Mouse (Mus musculus): ENCODE results near the gene Wdfy3. TPM values are rescaled to one million over a fixed set of nuclear protein-coding genes. Genes with fewer than 3 reads are reported as not detected.

Gene Wdfy3
- polyA plus RNA-seq, 1 experiment from 2014 or later = 26.3 TPM

GRCm38 (mm10) chr5:101833875-101834274, 235.8 kb downstream of the Wdfy3 start:
- 57% methylated on average over 8 of the region's 8 CpGs for WGBS
- Histone ChIP-seq H3K27me3 (no peaks in the 10 kb centered on the region), H3K36me3 (peaks cover 58% of the 10 kb centered on the region)

GRCm38 (mm10) chr5:101832991-101833390, 236.7 kb downstream of the Wdfy3 start:
- Histone ChIP-seq H3K4me3 (no peak overlapping the region), H3K36me3 (peaks cover 49% of the 10 kb centered on the region), H3K27ac (replicated peaks) (no peak overlapping the region), H3K4me1 (no peaks in the 10 kb centered on the region), H3K9me3 (no peaks in the 10 kb centered on the region), H3K27me3 (no peaks in the 10 kb centered on the region), H3K4me2 (replicated peaks) (no peak overlapping the region), H3K9ac (replicated peaks) (no peak overlapping the region)
- 92% methylated on average over 5 of the region's 5 CpGs for WGBS
- ATAC-seq (replicated peaks) = no peak

More at GRCm38 (mm10) chr5:101833875-101834274, 235.8 kb downstream of the Wdfy3 start:
- H3K27ac ChIP-seq (replicated peaks) = no peak overlapping the region
- H3K4me3 ChIP-seq = no peak overlapping the region
- no peaks in the 10 kb centered on the region for H3K4me1 ChIP-seq
- H3K9ac ChIP-seq (replicated peaks) = no peak overlapping the region
- no peak for ATAC-seq (replicated peaks)
- no peaks in the 10 kb centered on the region for H3K9me3 ChIP-seq
- no peak overlapping the region for H3K4me2 ChIP-seq (replicated peaks)

GRCm38 (mm10) chr5:101832042-101832441, 237.7 kb downstream of the Wdfy3 start:
- Histone ChIP-seq H3K4me1 (no peaks in the 10 kb centered on the region), H3K9me3 (no peaks in the 10 kb centered on the region), H3K9ac (replicated peaks) (no peak overlapping the region), H3K4me3 (no peak overlapping the region), H3K27me3 (no peaks in the 10 kb centered on the region), H3K4me2 (replicated peaks) (no peak overlapping the region), H3K27ac (replicated peaks) (no peak overlapping the region), H3K36me3 (peaks cover 40% of the 10 kb centered on the region)
- 91% methylated on average over 6 of the region's 6 CpGs for WGBS
- no peak for ATAC-seq (replicated peaks)

- H3K36me3 ChIP-seq = peaks cover 24% of the 10 kb centered on the region
- peaks cover 7% of the 10 kb centered on the region for H3K4me1 ChIP-seq
- no peak overlapping the region for H3K4me2 ChIP-seq (replicated peaks)
- no peak overlapping the region for H3K9ac ChIP-seq (replicated peaks)
- 80% methylated on average over 8 of the region's 8 CpGs for WGBS
- no peak for ATAC-seq (replicated peaks)
- no peak overlapping the region for H3K27ac ChIP-seq (replicated peaks)
- H3K9me3 ChIP-seq = no peaks in the 10 kb centered on the region
- no peak overlapping the region for H3K4me3 ChIP-seq
- no peaks in the 10 kb centered on the region for H3K27me3 ChIP-seq
Observed at GRCm38 (mm10) chr5:101830180-101830579, 239.5 kb downstream of the Wdfy3 start.

- Histone ChIP-seq H3K9me3 (no peaks in the 10 kb centered on the region), H3K4me3 (no peak overlapping the region), H3K4me1 (peaks cover 7% of the 10 kb centered on the region), H3K9ac (replicated peaks) (no peak overlapping the region), H3K27me3 (no peaks in the 10 kb centered on the region), H3K27ac (replicated peaks) (no peak overlapping the region), H3K4me2 (replicated peaks) (no peak overlapping the region), H3K36me3 (peaks cover 15% of the 10 kb centered on the region)
- ATAC-seq (replicated peaks) = no peak
- 56% methylated on average over 3 of the region's 3 CpGs for WGBS
Observed at GRCm38 (mm10) chr5:101828932-101829331, 240.8 kb downstream of the Wdfy3 start.

GRCm38 (mm10) chr5:101827477-101827876, 242.2 kb downstream of the Wdfy3 start:
- Histone ChIP-seq H3K27ac (replicated peaks) (no peak overlapping the region), H3K9me3 (no peaks in the 10 kb centered on the region), H3K4me2 (replicated peaks) (no peak overlapping the region), H3K4me3 (no peak overlapping the region), H3K27me3 (no peaks in the 10 kb centered on the region), H3K36me3 (peaks cover 5% of the 10 kb centered on the region; the same call in 1 of the 2 replicates), H3K9ac (replicated peaks) (no peak overlapping the region), H3K4me1 (peaks cover 7% of the 10 kb centered on the region)
- ATAC-seq (replicated peaks) = no peak
- 41% methylated on average over 12 of the region's 12 CpGs for WGBS

- Histone ChIP-seq H3K4me3 (0 out of 2 replicates have a peak overlapping the region, but pooled peaks have one; percentile 5), H3K9ac (replicated peaks) (no peak overlapping the region; the same call in 1 of the 2 replicates), H3K4me1 (peaks cover 7% of the 10 kb centered on the region), H3K9me3 (no peaks in the 10 kb centered on the region), H3K27me3 (no peaks in the 10 kb centered on the region), H3K27ac (replicated peaks) (no peak overlapping the region), H3K4me2 (replicated peaks) (peak overlapping the region; percentile 21), H3K36me3 (no peaks in the 10 kb centered on the region)
- ATAC-seq (replicated peaks) = peak; percentile 41; the same call in 1 of the 2 replicates
- WGBS = 5% methylated on average over 15 of the region's 15 CpGs
Observed at GRCm38 (mm10) chr5:101826531-101826970, 243.2 kb downstream of the Wdfy3 start.

- Histone ChIP-seq H3K27ac (replicated peaks) (no peak overlapping the region), H3K9me3 (no peaks in the 10 kb centered on the region), H3K36me3 (no peaks in the 10 kb centered on the region), H3K4me2 (replicated peaks) (no peak overlapping the region), H3K9ac (replicated peaks) (no peak overlapping the region), H3K4me3 (no peak overlapping the region), H3K27me3 (no peaks in the 10 kb centered on the region), H3K4me1 (peaks cover 7% of the 10 kb centered on the region)
- no peak for ATAC-seq (replicated peaks)
- WGBS = 18% methylated on average over 13 of the region's 13 CpGs
Observed at GRCm38 (mm10) chr5:101825111-101825911, 244.4 kb downstream of the Wdfy3 start.

- Histone ChIP-seq H3K27ac (replicated peaks) (no peak overlapping the region), H3K9ac (replicated peaks) (no peak overlapping the region), H3K4me3 (no peak overlapping the region), H3K36me3 (no peaks in the 10 kb centered on the region), H3K27me3 (no peaks in the 10 kb centered on the region), H3K4me2 (replicated peaks) (no peak overlapping the region), H3K9me3 (no peaks in the 10 kb centered on the region), H3K4me1 (peaks cover 7% of the 10 kb centered on the region)
- ATAC-seq (replicated peaks) = no peak
- WGBS = 60% methylated on average over 6 of the region's 6 CpGs
Observed at GRCm38 (mm10) chr5:101822311-101822670, 247.4 kb downstream of the Wdfy3 start.

- WGBS = 66% methylated on average over 17 of the region's 17 CpGs
- H3K4me3 ChIP-seq = no peak overlapping the region
- no peak overlapping the region for H3K9ac ChIP-seq (replicated peaks)
- H3K27me3 ChIP-seq = no peaks in the 10 kb centered on the region
- ATAC-seq (replicated peaks) = no peak
- H3K36me3 ChIP-seq = no peaks in the 10 kb centered on the region
- no peak overlapping the region for H3K4me2 ChIP-seq (replicated peaks)
- peaks cover 4% of the 10 kb centered on the region for H3K4me1 ChIP-seq
- H3K27ac ChIP-seq (replicated peaks) = no peak overlapping the region
- H3K9me3 ChIP-seq = no peaks in the 10 kb centered on the region
Observed at GRCm38 (mm10) chr5:101821491-101822310, 248.0 kb downstream of the Wdfy3 start.

- Histone ChIP-seq H3K4me3 (no peak overlapping the region), H3K4me1 (no peaks in the 10 kb centered on the region; the same call in 1 of the 2 replicates), H3K36me3 (no peaks in the 10 kb centered on the region), H3K9me3 (no peaks in the 10 kb centered on the region), H3K27me3 (no peaks in the 10 kb centered on the region), H3K9ac (replicated peaks) (no peak overlapping the region), H3K27ac (replicated peaks) (no peak overlapping the region), H3K4me2 (replicated peaks) (no peak overlapping the region)
- 67% methylated on average over 8 of the region's 8 CpGs for WGBS
- ATAC-seq (replicated peaks) = no peak
Observed at GRCm38 (mm10) chr5:101821052-101821451, 248.7 kb downstream of the Wdfy3 start.

GRCm38 (mm10) chr5:101819844-101820243, 249.9 kb downstream of the Wdfy3 start:
- Histone ChIP-seq H3K4me3 (no peak overlapping the region), H3K9ac (replicated peaks) (no peak overlapping the region), H3K27me3 (no peaks in the 10 kb centered on the region), H3K9me3 (no peaks in the 10 kb centered on the region), H3K4me1 (no peaks in the 10 kb centered on the region; the same call in 1 of the 2 replicates), H3K27ac (replicated peaks) (no peak overlapping the region), H3K4me2 (replicated peaks) (no peak overlapping the region), H3K36me3 (no peaks in the 10 kb centered on the region)
- WGBS = 24% methylated on average over 7 of the region's 7 CpGs
- ATAC-seq (replicated peaks) = no peak

Data from forebrain, embryonic 15.5 days (tissue).